Mouse (Mus musculus) forebrain, embryonic 13.5 days (tissue): ENCODE data around the gene Sbsn. TPM values are rescaled to one million over a fixed set of nuclear protein-coding genes. Genes with fewer than 3 reads are reported as not detected.

Experiments used
- ATAC-seq: fragments of 200-750 bp; cut with Nextera tagmentation; 2 replicates; pipeline ENCODE4 v1.8.0; 2017
- H3K27ac ChIP-seq: fragments of 300-500 bp; sonication (generic); 2 replicates; pipeline ENCODE4 v1.5.1; 2015; ENCODE audit warnings: inconsistent platforms, mild to moderate bottlenecking, moderate library complexity
- H3K27me3 ChIP-seq: fragments of 300-500 bp; sonication (generic); 2 replicates; pipeline ENCODE4 v1.6.1; 2015; ENCODE audit warnings: mild to moderate bottlenecking, inconsistent platforms
- H3K36me3 ChIP-seq: fragments of 300-500 bp; sonication (generic); 2 replicates; pipeline ENCODE4 v1.6.1; 2015; ENCODE audit warnings: mild to moderate bottlenecking, inconsistent platforms; ENCODE audit not compliant: poor library complexity, severe bottlenecking
- H3K4me1 ChIP-seq: fragments of 300-500 bp; sonication (generic); 2 replicates; pipeline ENCODE4 v1.6.1; 2015; ENCODE audit warnings: inconsistent platforms
- H3K4me2 ChIP-seq: fragments of 300-500 bp; sonication (generic); 2 replicates; pipeline ENCODE4 v1.6.1; 2015; ENCODE audit warnings: inconsistent platforms, mild to moderate bottlenecking, moderate library complexity
- H3K4me3 ChIP-seq: fragments of 300-500 bp; sonication (generic); 2 replicates; pipeline ENCODE4 v1.5.1; 2015; ENCODE audit warnings: mild to moderate bottlenecking, inconsistent platforms
- H3K9ac ChIP-seq: fragments of 300-500 bp; sonication (generic); 2 replicates; pipeline ENCODE4 v1.6.1; 2015; ENCODE audit warnings: mild to moderate bottlenecking, inconsistent platforms
- H3K9me3 ChIP-seq: fragments of 300-500 bp; sonication (generic); replicated peaks from 2 replicates; pipeline ENCODE4 v1.6.1; 2016; ENCODE audit warnings: inconsistent platforms
- WGBS: fragments of 180-500 bp; shearing (Covaris S2); methylation state at CpG from one replicate; pipeline ENCODE4 v1.1.7; 2015; 5-methylcytosine and 5-hydroxymethylcytosine counted together
- polyA plus RNA-seq: library from polyadenylated mRNA; unstranded; fragments of >200 nt; fragmentation: Nextera tagmentation; extraction: Ambion mirVana; gene quantifications from 2 replicates; pipeline ENCODE4 v1.2.1, GENCODE M21; 2015

Gene Sbsn
- polyA plus RNA-seq, 1 experiment from 2014 or later, result 1.5 TPM

DNA sequence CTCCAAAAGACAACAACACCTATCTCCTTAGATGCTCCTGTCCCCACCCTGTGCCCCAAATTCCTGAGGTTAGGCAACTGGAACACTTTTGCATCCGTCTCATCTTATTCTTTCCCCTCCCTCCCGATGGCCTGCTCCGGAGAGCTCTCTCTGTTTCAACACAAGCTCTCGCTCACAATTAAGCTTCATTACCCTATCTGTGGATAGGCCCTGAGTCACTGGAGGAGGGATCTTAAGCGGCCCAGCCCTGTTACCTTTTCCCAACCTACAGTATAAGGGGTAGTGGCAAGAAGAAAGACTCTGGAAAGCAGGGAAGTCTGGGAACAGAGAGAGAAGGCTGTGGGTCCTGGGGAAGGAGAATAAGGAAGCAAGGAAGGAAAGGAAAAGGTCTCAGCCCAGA, 12.2 kb downstream of the Sbsn start, which contains the start of gene Dmkn:
Dmkn (plus strand) TSS at position 301 of the 400 bp plus-strand sequence.
- Histone ChIP-seq H3K9me3 (no peaks in the 10 kb centered on the region), H3K27me3 (0 out of 2 replicates have a peak, but pooled peaks cover 4% of the 10 kb centered on the region), H3K4me3 (no peak within 1 kb of the TSS), H3K9ac (0 out of 2 replicates have a peak within 1 kb of the TSS, but pooled peaks have one; percentile 12), H3K4me2 (no peak within 1 kb of the TSS), H3K36me3 (no peaks in the 10 kb centered on the region), H3K4me1 (no peaks in the 10 kb centered on the region), H3K27ac (no peak within 1 kb of the TSS; the same call in 1 of the 2 replicates)
- 28% methylated on average over 5 of the region's 5 CpGs for WGBS
- ATAC-seq, result no peak

DNA sequence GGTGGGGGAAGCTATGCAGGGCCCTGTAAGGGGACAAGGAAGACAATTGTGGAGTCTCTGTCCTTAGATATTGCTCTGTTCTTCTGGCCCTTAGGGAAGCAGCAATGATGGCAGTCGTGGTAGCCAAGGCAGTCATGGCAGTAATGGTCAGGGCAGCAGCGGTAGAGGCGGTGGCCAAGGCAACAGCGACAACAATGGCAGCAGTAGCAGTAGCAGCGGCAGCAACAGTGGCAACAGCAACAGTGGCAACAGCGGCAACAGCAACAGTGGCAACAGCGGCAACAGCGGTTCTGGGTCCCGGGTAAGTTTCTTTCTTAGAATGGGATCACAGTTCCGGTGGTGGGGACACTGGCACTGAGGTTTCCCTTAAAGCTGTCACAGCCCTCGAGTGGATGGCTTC, 13.9 kb downstream of the Sbsn start:
- no peak overlapping the region for H3K9ac ChIP-seq
- H3K27ac ChIP-seq, result no peak overlapping the region
- no peaks in the 10 kb centered on the region for H3K4me1 ChIP-seq
- H3K4me2 ChIP-seq, result peak overlapping the region; percentile 18; the same call in 1 of the 2 replicates
- no peaks in the 10 kb centered on the region for H3K9me3 ChIP-seq
- H3K27me3 ChIP-seq, result 0 out of 2 replicates have a peak, but pooled peaks cover 7% of the 10 kb centered on the region
- 38% methylated on average over 11 of the region's 11 CpGs for WGBS
- H3K36me3 ChIP-seq, result no peaks in the 10 kb centered on the region
- H3K4me3 ChIP-seq, result no peak overlapping the region
- no peak for ATAC-seq

DNA sequence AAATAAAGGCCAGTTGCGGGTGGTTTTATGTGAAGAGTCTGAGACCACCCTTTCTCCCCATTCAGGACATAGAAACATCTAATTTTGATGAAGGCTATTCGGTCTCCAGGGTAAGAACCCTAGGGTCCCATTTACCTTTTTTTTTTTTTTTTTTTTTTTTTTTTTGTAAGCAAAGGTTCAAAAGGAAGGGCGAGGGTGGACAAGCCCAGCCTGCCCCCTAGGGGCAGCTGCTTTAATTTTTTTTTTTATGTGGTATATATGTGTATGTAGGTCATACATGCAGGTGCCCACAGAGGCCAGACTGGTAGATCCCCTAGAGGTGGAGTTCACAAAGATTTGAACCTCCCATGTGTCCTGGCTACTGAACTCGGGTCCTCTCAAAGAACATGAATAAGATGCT, 15.1 kb downstream of the Sbsn start:
- H3K27ac ChIP-seq, result no peak overlapping the region
- no peaks in the 10 kb centered on the region for H3K36me3 ChIP-seq
- no peak overlapping the region for H3K9ac ChIP-seq
- ATAC-seq, result no peak
- no peak overlapping the region for H3K4me2 ChIP-seq
- no peak overlapping the region for H3K4me3 ChIP-seq
- H3K27me3 ChIP-seq, result 0 out of 2 replicates have a peak, but pooled peaks cover 7% of the 10 kb centered on the region
- H3K4me1 ChIP-seq, result no peaks in the 10 kb centered on the region
- WGBS, result 91% methylated on average over 4 of the region's 4 CpGs
- no peaks in the 10 kb centered on the region for H3K9me3 ChIP-seq

DNA sequence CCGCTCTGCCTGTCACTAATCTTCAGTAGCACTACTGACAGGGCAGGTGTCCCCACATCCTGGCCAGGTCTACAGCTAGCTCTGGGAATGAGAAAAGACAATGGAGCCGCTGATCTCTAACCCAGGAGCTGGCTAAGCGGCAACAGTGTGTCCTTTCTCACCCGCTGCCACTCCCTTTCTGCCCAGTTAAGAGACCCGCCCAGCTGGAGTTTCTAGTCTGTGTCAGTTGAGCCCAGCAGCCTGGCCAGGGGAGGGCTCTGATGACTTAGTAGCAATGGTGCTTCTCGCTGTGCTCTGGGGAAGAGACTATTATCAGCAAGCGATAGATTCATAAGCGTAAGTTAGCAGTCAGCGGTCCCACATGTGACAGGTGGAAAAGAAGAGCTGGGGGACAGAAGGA, 18.0 kb downstream of the Sbsn start:
- Histone ChIP-seq H3K4me1 (no peaks in the 10 kb centered on the region), H3K27me3 (0 out of 2 replicates have a peak, but pooled peaks cover 7% of the 10 kb centered on the region), H3K4me2 (no peak overlapping the region), H3K9me3 (no peaks in the 10 kb centered on the region), H3K36me3 (no peaks in the 10 kb centered on the region), H3K9ac (no peak overlapping the region), H3K4me3 (no peak overlapping the region), H3K27ac (no peak overlapping the region)
- no peak for ATAC-seq
- WGBS, result 35% methylated on average over 9 of the region's 9 CpGs

DNA sequence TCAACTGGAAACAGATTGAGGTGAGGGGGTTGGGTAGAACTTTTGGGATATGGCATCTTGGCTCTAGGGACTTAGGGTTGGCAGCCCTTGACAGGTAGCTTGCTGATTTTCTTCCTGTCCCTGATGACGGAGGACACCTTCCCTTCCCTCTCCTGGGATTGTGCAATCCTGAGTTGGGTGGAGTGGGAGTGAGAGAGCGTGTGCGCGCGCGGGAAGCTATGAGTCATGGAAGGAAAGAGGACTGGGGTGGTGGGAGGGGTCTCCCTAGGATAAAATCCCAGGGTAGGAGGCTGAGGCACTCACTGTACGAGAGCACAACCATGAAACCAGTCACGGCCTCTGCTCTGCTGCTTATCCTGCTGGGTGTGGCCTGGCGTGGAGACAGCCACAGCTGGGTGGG, 24.8 kb downstream of the Sbsn start:
- Histone ChIP-seq H3K36me3 (no peaks in the 10 kb centered on the region), H3K4me1 (no peaks in the 10 kb centered on the region), H3K27ac (no peak overlapping the region), H3K27me3 (no peaks in the 10 kb centered on the region), H3K9me3 (no peaks in the 10 kb centered on the region), H3K4me3 (no peak overlapping the region), H3K9ac (no peak overlapping the region), H3K4me2 (no peak overlapping the region)
- WGBS, result 94% methylated on average over 9 of the region's 9 CpGs
- ATAC-seq, result no peak

DNA sequence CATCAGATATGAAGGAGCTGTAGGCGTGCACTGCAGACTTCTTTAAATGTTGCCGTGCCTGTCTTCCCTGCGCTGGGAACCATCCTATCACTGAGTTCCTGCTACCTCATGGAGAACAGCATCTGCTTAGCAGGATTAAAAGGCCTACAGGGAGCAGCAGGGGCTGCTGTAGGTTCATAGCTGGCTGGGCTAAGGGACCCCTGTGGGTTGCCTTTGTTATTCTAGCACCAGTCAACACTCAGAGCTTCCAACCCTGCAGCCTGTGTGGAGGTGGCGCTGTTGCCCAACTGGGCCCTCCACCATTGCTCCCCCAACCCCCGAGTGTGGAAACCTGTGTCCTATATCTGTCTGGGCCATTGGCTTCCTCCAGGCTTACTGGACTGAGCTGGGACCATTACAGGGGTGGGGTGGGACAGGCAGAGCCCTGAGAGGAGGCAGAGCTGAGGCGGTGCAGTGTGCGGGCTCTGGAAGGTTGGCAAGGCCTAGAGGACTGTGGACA, 25.9 kb downstream of the Sbsn start:
- Histone ChIP-seq H3K4me3 (no peak overlapping the region), H3K4me1 (no peaks in the 10 kb centered on the region), H3K4me2 (no peak overlapping the region), H3K9me3 (no peaks in the 10 kb centered on the region), H3K36me3 (no peaks in the 10 kb centered on the region), H3K27ac (no peak overlapping the region), H3K27me3 (no peaks in the 10 kb centered on the region), H3K9ac (no peak overlapping the region)
- ATAC-seq, result no peak
- 40% methylated on average over 7 of the region's 7 CpGs for WGBS

DNA sequence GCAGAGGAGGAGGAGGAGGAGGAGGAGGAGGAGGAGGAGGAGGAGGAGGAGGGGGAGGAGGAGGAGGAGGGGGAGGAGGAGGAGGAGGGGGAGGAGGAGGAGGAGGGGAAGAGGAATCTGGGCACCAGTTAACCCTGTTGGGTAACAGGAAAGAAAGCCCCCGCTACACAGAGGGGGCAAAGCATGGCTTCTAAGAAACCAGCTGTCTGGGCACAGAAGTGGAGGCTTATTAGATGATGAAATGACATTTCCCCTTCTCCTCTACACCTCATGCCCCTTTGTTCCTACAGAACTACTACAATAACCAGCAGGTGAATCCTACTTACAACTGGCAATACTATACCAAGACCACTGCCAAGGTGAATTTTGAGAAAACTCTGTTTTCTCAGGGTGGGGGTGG, 26.6 kb downstream of the Sbsn start:
- Histone ChIP-seq H3K4me1 (no peaks in the 10 kb centered on the region), H3K9ac (no peak overlapping the region), H3K9me3 (no peaks in the 10 kb centered on the region), H3K27me3 (no peaks in the 10 kb centered on the region), H3K4me2 (no peak overlapping the region), H3K27ac (no peak overlapping the region), H3K36me3 (no peaks in the 10 kb centered on the region), H3K4me3 (no peak overlapping the region)
- ATAC-seq, result no peak
- 92% methylated on average over 1 of the region's 1 CpGs for WGBS

DNA sequence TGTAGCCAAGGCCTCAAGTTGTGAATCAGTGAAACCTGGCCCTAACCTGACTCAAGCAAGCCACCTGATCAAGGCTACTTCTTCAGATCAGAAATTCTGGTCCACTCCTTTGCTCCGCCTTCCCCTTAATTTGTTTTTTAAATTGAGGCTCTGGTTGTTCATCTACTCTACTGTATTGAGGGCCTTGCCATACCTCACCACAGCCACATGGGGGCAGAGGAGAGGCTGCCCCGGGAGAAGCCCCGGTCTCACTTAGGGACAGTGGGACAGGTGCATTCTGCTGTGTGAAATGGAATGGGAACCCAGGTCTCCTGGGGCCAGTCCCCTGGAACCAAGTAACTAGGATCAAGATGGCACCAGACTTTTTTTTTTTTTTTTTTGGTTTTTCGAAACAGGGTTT, 30.5 kb downstream of the Sbsn start:
- H3K36me3 ChIP-seq, result no peaks in the 10 kb centered on the region
- H3K9me3 ChIP-seq, result no peaks in the 10 kb centered on the region
- H3K27me3 ChIP-seq, result 0 out of 2 replicates have a peak, but pooled peaks cover under 1% of the 10 kb centered on the region
- H3K4me3 ChIP-seq, result no peak overlapping the region
- H3K4me2 ChIP-seq, result no peak overlapping the region
- no peak overlapping the region for H3K9ac ChIP-seq
- WGBS, result 70% methylated on average over 4 of the region's 4 CpGs
- peaks cover 14% of the 10 kb centered on the region for H3K4me1 ChIP-seq
- ATAC-seq, result no peak
- no peak overlapping the region for H3K27ac ChIP-seq

DNA sequence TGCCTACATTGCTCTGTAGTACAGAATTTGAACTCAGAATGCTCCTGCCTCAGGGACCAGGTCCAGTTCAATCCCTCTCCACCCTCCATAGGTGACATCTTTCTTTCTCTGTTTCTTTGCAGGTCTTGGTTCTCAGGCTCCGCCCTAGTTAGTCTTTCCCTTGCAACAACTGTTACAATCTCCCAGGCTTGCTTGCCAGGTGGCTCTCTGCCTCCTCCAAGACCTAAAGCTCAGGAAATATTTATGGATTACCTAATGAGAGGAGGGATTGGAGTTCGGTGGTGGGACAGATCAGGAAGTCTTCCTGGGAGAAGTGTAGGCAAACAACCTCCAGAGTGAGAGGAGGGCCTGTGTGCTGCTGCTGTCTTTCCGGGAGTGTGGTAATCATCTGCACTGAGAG, 31.4 kb downstream of the Sbsn start:
- 0 out of 2 replicates have a peak, but pooled peaks cover 6% of the 10 kb centered on the region for H3K27me3 ChIP-seq
- 86% methylated on average over 3 of the region's 3 CpGs for WGBS
- H3K36me3 ChIP-seq, result no peaks in the 10 kb centered on the region
- ATAC-seq, result no peak
- H3K27ac ChIP-seq, result no peak overlapping the region
- no peaks in the 10 kb centered on the region for H3K9me3 ChIP-seq
- no peak overlapping the region for H3K9ac ChIP-seq
- peaks cover 14% of the 10 kb centered on the region for H3K4me1 ChIP-seq
- H3K4me2 ChIP-seq, result no peak overlapping the region
- no peak overlapping the region for H3K4me3 ChIP-seq

DNA sequence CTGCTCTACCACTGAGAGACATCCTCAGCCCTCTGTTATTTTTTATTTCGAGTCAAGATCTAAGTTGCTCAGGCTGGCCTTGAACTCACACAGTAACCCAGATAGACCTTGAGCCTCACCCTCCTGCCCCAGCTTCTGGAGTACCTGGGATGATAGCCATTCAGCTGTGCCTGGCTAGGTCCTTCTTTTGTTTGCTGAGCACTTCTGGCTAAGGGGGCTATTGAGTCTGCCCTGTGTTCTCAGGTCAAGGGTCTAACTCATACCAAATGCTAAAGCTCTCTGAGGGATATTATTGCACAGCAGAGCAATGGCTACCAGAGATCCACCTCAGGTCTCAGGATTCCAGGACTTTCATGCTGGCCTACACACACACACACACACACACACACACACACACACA, 33.9 kb downstream of the Sbsn start:
- WGBS, result 73% methylated on average over 1 of the region's 1 CpGs
- no peak for ATAC-seq

DNA sequence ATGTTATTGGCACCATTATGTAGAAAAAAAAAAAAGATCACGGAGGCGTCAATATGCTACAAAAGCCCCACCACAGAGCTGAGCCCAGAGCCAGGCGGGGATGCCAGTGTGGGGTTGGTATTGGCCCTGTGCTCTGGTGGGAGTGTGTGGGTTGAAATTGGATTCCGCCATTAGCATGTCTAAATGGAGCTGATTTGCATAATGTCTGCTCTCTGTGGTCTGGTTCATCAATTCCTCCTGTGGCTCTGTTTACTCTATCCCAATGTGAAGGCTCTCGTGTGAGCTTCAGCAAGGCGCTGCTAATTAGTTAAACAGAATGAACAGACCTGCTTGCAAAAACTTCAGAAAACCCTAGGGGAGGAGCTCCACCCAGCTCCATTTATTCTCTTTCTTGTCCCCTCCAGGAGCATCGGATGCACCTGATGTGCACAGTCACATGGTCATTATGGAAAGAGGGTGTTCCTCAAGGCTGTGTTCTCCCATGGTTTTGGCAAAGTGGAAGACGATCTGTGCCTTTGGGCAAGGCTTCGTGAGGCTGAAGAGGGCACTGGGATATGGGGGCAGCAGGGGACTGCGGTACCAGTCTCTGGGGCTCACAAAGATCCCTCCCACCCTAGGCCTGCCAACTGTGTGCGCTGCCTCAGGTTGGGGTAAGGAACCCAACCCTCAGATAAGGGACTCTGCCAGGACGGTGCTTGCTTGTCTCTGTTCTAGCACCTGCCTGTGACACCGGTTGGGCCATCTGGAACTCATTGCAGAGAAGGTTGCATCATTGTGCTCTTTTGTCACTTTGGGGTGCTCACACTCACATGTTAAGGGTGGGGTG, 34.7 kb downstream of the Sbsn start:
- 38% methylated on average over 13 of the region's 13 CpGs for WGBS

More for the DNA sequence above, 33.9 kb downstream of the Sbsn start:
- peaks cover 13% of the 10 kb centered on the region; the same call in 1 of the 2 replicates for H3K27me3 ChIP-seq
- H3K9me3 ChIP-seq, result no peaks in the 10 kb centered on the region
- no peaks in the 10 kb centered on the region for H3K36me3 ChIP-seq
- no peak overlapping the region for H3K27ac ChIP-seq
- H3K4me3 ChIP-seq, result no peak overlapping the region
- H3K4me1 ChIP-seq, result peaks cover 14% of the 10 kb centered on the region
- no peak overlapping the region for H3K4me2 ChIP-seq
- no peak overlapping the region for H3K9ac ChIP-seq

DNA sequence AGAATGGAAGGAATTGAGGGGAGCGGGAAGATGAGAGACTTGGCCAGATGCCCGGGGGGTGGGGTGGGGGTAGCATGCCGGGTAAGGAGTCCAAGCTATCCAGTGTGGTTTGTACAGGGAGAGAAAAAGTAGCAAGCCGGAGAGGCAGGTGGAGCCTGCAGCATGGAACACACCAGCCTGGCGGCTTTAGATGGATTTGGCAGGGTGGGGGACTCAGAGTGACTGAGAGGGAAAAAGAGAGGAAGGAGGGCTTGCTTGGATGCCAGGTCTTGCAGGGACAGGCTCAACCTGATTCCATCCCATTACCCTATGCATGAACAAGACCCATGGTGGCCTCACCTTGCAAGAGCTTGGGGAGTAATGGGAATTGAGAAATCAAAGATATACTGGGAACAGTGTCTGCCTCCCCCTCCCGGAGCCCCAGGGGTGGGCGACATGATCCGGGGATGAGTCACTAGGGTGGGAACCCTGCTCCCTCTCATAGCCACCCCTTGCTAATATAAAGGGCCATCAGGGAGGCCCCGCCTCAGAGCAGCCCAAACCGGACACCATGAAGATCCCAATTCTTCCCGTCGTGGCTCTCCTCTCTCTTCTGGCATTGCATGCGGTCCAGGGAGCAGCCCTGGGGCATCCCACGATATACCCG, 36.2 kb downstream of the Sbsn start, which contains the start of gene Krtdap:
Krtdap (plus strand) TSS at position 520 of the 646 bp plus-strand sequence.
- Histone ChIP-seq H3K9me3 (no peaks in the 10 kb centered on the region), H3K4me3 (no peak within 1 kb of the TSS), H3K4me2 (no peak within 1 kb of the TSS), H3K4me1 (peaks cover 14% of the 10 kb centered on the region), H3K9ac (no peak within 1 kb of the TSS), H3K27ac (no peak within 1 kb of the TSS), H3K36me3 (no peaks in the 10 kb centered on the region), H3K27me3 (peaks cover 17% of the 10 kb centered on the region; the same call in 1 of the 2 replicates)
- ATAC-seq, result no peak
- WGBS, result 43% methylated on average over 14 of the region's 15 CpGs

More for the DNA sequence above, 34.7 kb downstream of the Sbsn start:
- Histone ChIP-seq H3K4me3 (no peak overlapping the region), H3K27me3 (peaks cover 13% of the 10 kb centered on the region; the same call in 1 of the 2 replicates), H3K27ac (no peak overlapping the region), H3K4me2 (no peak overlapping the region), H3K4me1 (peaks cover 14% of the 10 kb centered on the region), H3K36me3 (no peaks in the 10 kb centered on the region), H3K9ac (no peak overlapping the region), H3K9me3 (no peaks in the 10 kb centered on the region)
- peak; percentile 78 for ATAC-seq
